Mouse (Mus musculus): ENCODE data around the gene BC048507.

- no peak for TF ChIP-seq POLR2A (IDR thresholded peaks at IDR 0.05; ENCODE audit: borderline replicate concordance, insufficient read depth, low read length)
- no peak for TF ChIP-seq CTCF (IDR thresholded peaks at IDR 0.05; ENCODE audit: borderline replicate concordance, insufficient read depth, low read depth, low read length)
Observed at GRCm38 (mm10) chr13:67862508-67862907, 618 bp upstream of the BC048507 start.

All from cerebellum, adult 2 months (tissue).